In the genomic region with DNA sequence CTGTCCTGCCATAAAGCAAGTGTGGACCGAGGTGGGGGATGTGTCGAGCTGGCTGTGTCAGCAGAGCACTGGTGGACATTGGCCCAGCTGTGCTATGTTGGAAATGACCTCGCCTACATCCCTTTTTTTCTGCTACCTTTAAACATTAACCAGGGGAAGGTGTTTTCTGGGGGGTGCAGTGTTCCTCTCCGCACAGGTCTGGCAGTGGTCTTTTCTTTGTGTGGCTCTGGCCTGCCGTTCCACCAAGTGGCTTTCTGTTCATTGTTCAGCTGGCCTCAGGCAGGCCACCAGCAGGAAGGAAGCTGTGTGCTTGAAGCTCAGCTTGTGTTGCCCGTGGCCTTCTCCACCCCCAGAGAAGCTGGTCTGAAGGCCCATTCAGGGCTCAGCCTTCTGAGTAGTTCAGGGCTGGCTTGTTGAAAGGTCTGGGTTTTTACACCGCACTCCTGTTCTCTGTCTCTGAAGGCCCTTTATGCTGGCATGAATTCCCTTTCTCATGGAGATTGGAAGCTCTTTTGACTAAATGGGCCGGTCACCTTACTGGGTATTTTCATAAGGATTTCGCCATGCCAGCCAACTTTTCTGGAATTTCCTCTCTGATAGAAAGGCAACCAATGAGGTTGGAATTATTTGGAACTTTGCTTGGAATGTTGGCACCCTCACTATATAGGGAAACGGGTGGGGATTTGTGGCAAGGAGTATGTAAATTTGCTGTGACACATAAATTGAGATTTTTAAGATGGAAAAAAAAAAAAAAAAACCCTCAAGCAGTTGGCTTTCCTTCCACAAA, we compare ENCODE assay signal across 9 mouse cellular contexts. TPM values are rescaled to one million over a fixed set of nuclear protein-coding genes. Genes with fewer than 3 reads are reported as not detected.
A peak's percentile ranks its signal among the peaks of the same experiment; 100 is the strongest.
DNase-seq lines count a peak whose midpoint lies in the region; ATAC-seq and TF ChIP-seq lines count a peak whose summit lies in the region.
"Had no signal": no experiment of that assay in that cellular context is flagged by ENCODE, and none has a peak within 500 bp of the region (broad histone marks: within the 10 kb centered on the region; RNA-seq: fewer than 3 reads in every experiment).

No protein-coding gene starts in this region.

- ATAC-seq in Patski = peak; percentile 60
- ATAC-seq in heart, embryonic 16.5 days (replicated peaks; ENCODE audit: extremely low read depth, insufficient read depth, low FRiP score) = peak; percentile 25; the same call in 1 of the 2 replicates
- ATAC-seq in midbrain, embryonic 15.5 days (replicated peaks) = peak; percentile 53; the same call in 1 of the 2 replicates
- no peak for ATAC-seq in monocyte, adult 5-6 weeks (replicated peaks; ENCODE audit: insufficient number of reproducible peaks, low FRiP score, low TSS enrichment, poor library complexity, severe bottlenecking)

- in situ Hi-C loops in Patski (cut with MboI; ENCODE audit: low pct_unique_long_range_greater_than_20kb) = loop anchor here (25.0 kb wide), 1 partner anchor 511 kb away; no protein-coding TSS in a partner anchor

- H3K36me3 ChIP-seq in heart, embryonic 16.5 days (ENCODE audit: control insufficient read depth, insufficient read depth) = no peaks in the 10 kb centered on the region
- no peaks in the 10 kb centered on the region for H3K36me3 ChIP-seq in midbrain, embryonic 15.5 days (replicated peaks)

- H3K4me1 ChIP-seq in heart, embryonic 16.5 days (ENCODE audit: control insufficient read depth, insufficient read depth, low read length) = peaks cover 18% of the 10 kb centered on the region
- peaks cover 21% of the 10 kb centered on the region; the same call in 1 of the 2 replicates for H3K4me1 ChIP-seq in midbrain, embryonic 15.5 days

- no peak for DNase-seq in Patski (ENCODE audit: low read depth, low spot score)
- peak; percentile 37 for DNase-seq in embryo, embryonic 9.5 days (ENCODE audit: extremely low spot score)
- peak; percentile 75 to 93 for DNase-seq in kidney, postnatal 25 days
- no peak for DNase-seq in spleen, adult 12 weeks (ENCODE audit: low spot score)
- DNase-seq in gastrocnemius, postnatal 36 days = no peak

- peak overlapping the region; percentile 41; the same call in 1 of the 2 replicates for H3K9ac ChIP-seq in heart, embryonic 16.5 days (ENCODE audit: low read length)
- H3K9ac ChIP-seq in midbrain, embryonic 15.5 days = no peak overlapping the region

- WGBS in heart, embryonic 16.5 days = 37% methylated on average over 10 of the region's 10 CpGs
- WGBS in midbrain, embryonic 15.5 days = 35% methylated on average over 10 of the region's 10 CpGs

- no peak overlapping the region for H3K4me2 ChIP-seq in heart, embryonic 16.5 days (ENCODE audit: low read depth, low read length)
- H3K4me2 ChIP-seq in midbrain, embryonic 15.5 days = 0 out of 2 replicates have a peak overlapping the region, but pooled peaks have one; percentile 14

- peak overlapping the region; percentile 77 for H3K27ac ChIP-seq in heart, embryonic 16.5 days (ENCODE audit: low read length)
- H3K27ac ChIP-seq in midbrain, embryonic 15.5 days = peak overlapping the region; percentile 66

- TF ChIP-seq CTCF in Patski (IDR thresholded peaks at IDR 0.05) = no peak

- 0 out of 2 replicates have a peak, but pooled peaks cover 3% of the 10 kb centered on the region for H3K9me3 ChIP-seq in heart, embryonic 16.5 days (replicated peaks; ENCODE audit: control insufficient read depth, low read length)
- H3K9me3 ChIP-seq in midbrain, embryonic 15.5 days = no peaks in the 10 kb centered on the region

- H3K4me3 ChIP-seq in heart, embryonic 16.5 days (ENCODE audit: low read length) = no peak overlapping the region
- H3K4me3 ChIP-seq in midbrain, embryonic 15.5 days = no peak overlapping the region

- CTCF ChIA-PET in Patski (lab: Charles Lee) = interaction anchor here (0.8 to 1.1 kb wide), 3 partner anchors 18 to 46 kb away, joined by 3 to 4 read pairs (median 4); no protein-coding TSS in a partner anchor

- intact Hi-C loops in gastrocnemius, postnatal 36 days (cut with DNase I) = no loop called here

- POLR2A ChIA-PET in Patski (lab: Charles Lee) = interaction anchor here (0.7 kb wide), 2 partner anchors 26 to 100 kb away, joined by 3 to 6 read pairs; no protein-coding TSS in a partner anchor

- no peaks in the 10 kb centered on the region for H3K27me3 ChIP-seq in Patski
- no peaks in the 10 kb centered on the region for H3K27me3 ChIP-seq in heart, embryonic 16.5 days (ENCODE audit: control insufficient read depth, insufficient read depth, low read length)
- H3K27me3 ChIP-seq in midbrain, embryonic 15.5 days (replicated peaks) = no peaks in the 10 kb centered on the region

RNA-seq across cellular contexts. Expression of a gene that starts 8.6 kb away (rescaled TPM):
- 124 TPM for polyA plus RNA-seq in Patski (2021)
- 9.2 and 14.4 TPM in 2 replicates for polyA plus RNA-seq in heart, embryonic 16.5 days (2015; fragmentation: Nextera tagmentation; extraction: Ambion mirVana)
- polyA plus RNA-seq in midbrain, embryonic 15.5 days (2015; fragmentation: Nextera tagmentation; extraction: Ambion mirVana) = 12.0 and 12.6 TPM in 2 replicates
- 8.0 to 12.0 TPM (median 8.2 TPM) in 3 replicates for total RNA-seq in monocyte, adult 5-6 weeks (2017)
- total RNA-seq in gastrocnemius, postnatal 36 days (2021) = 1 to 10 TPM; 6.7 to 7.2 TPM

RNA-seq across cellular contexts. Expression of a gene that starts 35.0 kb away (rescaled TPM):
- polyA plus RNA-seq in Patski (2021) = not detected
- not detected in 2 replicates for polyA plus RNA-seq in heart, embryonic 16.5 days (2015; fragmentation: Nextera tagmentation; extraction: Ambion mirVana)
- not detected in 2 replicates for polyA plus RNA-seq in midbrain, embryonic 15.5 days (2015; fragmentation: Nextera tagmentation; extraction: Ambion mirVana)
- not detected in 3 replicates for total RNA-seq in monocyte, adult 5-6 weeks (2017)
- not detected for total RNA-seq in gastrocnemius, postnatal 36 days (2021)
- total RNA-seq: heart, postnatal 36 days had no signal

Comparison
In these comparisons a context has a peak if more than half of its experiments do, and no peak if none do; other contexts are left out.
1. DNase-seq: peak in embryo, embryonic 9.5 days (single experiment) and kidney, postnatal 25 days (2 of 2); none in Patski (single experiment), spleen, adult 12 weeks (single experiment) and gastrocnemius, postnatal 36 days (0 of 2).